Mouse (Mus musculus) adrenal gland, adult 18-20 months (tissue): ENCODE data around the gene Zfp831. TPM values are rescaled to one million over a fixed set of nuclear protein-coding genes. Genes with fewer than 3 reads are reported as not detected.

Experiments
- DNase-seq, 2 experiments: peaks; one replicate each; pipeline ENCODE4 v3.0.0; 2021 to 2022; ENCODE audit warnings: low spot score in 2 of 2
- total RNA-seq, 2 experiments: library from RNA; stranded (reverse); gene quantifications; 1 replicate in 1 of 2; 2 replicates in 1 of 2; pipeline ENCODE4 v1.2.3; 2021

The Zfp831 gene
- total RNA-seq, 2 experiments from 2014 or later, result 0.07 to 0.13 TPM

DNA sequence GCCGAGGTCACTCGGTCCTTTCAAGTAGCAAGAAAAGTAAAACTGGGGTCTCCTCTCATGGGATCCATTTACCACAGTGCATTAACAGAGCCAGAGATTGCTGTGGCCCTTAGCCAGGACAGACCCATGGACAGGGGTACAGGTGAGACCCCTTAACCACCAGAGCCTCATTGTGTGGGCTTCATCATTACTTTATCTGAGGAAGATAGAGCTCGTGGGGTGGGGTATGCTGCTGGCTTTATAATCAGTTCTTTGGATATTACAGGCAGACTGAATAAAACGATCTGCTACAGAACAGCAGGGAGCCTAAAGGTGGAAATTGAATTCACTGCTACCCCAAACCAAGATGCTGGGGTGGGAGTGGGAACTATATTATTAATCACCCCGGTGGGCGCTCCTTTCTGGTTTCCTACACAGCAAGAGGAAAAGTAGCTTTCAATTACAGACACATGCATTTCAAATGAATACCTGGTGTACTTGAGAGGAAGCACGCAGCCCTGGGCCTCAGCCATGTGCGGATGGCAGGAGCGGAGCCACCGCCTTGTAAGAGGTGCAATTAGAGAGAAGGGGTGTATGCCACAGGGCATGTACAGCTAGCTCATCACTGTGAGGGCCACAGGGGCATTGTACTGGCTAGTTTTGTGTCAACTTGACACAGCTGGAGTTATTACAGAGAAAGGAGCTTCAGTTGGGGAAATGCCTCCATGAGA lies 83.9 kb downstream of the Zfp831 start:
- DNase-seq, result no peak

DNA sequence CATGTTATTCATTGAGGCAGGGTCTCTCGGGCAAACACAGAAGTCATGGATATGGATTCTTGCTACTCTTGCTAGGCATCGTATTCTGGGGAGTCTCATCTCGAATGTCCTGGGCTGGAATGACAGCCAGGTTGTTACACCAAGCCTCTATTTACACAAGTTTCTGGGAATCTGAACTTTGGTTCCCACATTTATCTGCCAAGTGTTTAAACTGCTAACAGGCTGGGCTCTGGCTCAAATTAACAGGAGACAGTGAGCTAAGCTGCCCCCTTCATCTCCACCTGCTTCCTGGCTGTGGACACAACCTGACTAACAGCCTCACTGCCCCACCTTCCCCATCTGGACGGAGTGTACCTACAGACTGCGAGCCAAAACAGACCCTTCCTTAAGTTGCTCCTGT lies 88.6 kb downstream of the Zfp831 start:
- DNase-seq, result no peak

DNA sequence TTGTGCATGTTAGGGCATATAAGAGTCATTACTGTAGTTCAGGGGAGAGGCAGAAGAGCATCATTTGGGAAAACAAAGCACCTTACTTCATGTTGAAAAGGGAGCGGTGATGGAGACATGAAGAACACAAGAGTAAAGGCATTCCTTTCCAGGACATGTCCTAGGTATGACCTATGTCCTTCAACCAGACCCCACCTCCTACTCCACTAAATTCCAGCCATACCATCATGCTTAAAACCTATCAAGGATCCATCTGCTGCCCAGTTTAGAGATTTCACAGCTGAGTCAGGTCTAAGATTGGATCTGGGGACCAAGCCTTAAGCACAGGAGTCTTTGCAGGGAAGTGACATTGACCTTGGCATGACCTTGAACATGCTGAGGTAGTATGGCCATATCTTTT lies 91.9 kb downstream of the Zfp831 start:
- DNase-seq, result no peak

DNA sequence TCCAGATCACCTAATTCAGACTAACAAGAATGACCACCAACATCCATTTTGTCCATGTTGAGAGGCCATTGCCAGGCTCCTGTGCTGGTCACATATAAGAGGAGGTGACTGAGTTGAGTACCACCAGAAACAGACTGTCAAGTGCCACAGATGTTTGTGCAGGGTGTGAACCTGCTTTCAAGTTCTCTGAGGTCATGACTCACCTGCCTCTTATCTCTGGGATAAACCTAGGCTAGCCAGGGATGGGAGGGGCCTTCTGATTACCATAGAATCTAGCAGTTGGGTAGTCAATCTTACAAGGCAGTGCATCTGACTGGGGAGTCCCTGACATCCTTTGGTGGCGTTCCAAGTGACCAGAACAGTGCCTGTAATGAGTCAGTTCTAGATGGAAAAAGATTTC lies 103.8 kb downstream of the Zfp831 start:
- DNase-seq, result no peak

DNA sequence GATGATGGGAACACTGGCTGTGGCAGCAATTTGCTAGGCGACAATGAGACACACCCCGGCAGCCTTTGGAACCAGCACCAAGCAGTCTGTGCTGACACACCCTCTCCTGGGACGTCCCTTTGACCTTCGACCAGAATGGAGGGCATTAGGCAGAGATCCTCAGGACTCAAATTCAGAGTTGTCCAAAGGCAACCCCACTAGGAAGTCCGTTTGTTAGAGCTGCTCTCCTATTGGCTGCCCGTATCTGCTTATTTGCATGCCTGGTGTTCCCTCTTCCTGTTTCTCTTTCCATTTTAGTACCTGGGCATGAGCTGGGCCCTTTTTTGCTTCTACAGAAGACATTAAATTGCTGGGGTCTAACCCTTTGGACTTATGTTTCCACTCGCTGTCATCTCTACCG lies 105.0 kb downstream of the Zfp831 start:
- DNase-seq, result no peak

DNA sequence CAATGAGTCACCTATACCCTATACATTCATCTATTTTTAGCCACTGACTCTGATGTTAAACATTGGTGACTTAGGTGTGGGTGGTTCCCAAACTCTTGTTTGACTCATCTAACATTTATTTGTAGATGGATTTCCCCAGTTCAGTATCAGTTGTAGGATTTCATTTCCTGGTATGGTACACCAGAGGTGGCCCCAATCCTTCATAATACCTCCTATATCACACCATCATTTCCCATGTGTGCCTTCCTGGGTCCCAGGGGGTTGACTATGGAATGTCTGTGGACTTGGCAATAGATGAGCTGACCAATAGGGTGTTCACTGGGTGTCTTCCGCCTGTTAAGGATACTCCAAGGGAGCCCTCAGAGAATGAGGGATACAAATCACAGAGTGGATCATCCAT lies 109.9 kb downstream of the Zfp831 start:
- DNase-seq, result no peak

DNA sequence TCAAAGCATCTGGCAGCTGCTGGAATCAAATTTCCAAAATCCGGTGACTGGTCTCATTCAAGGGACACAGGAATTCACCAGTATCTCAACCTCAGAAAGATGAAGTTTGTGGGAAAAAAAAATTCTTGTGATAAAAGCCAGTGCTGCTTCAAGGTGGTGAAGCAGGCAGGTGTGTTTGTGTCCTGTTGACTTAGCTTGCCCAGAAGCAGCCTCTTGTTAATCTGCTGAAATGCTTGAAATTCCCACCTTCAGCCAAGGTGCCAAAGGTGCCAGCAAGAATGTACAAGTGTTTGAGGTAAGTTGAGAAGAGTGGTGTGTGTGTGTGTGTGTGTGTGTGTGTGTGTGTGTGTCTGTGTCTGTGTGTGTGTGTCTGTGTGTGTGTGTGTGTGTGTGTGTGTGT lies 110.9 kb downstream of the Zfp831 start:
- DNase-seq, result no peak

DNA sequence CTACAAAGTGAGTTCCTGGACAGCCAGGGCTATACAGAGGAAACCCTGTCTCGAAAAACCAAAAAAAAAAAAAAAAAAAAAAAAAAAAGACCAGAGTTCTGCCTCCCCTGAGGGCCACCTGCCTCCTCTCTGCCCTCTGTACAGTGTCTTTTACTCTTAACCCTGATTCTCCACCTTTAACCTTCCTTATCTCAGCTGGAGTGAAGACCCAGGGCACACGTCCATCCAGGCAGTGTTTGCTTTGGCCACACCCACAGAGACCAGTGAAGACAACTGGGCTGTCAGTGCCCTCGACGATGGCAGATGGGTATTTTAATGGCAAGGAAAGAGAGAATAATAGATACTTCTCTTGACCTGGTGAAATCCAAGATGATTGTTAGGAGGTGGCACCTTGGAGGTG lies 115.9 kb downstream of the Zfp831 start:
- DNase-seq, result no peak

Other genes with a start within 250 kb of the Zfp831 start
- gene Nelfcd, start 227.7 kb upstream of the Zfp831 start, total RNA-seq, result 10 to 100 TPM; 47.1 to 55.3 TPM
- 100 to 1,000 TPM; 193 to 196 TPM for gene Ctsz, start 204.5 kb upstream of the Zfp831 start, total RNA-seq
- gene Tubb1, start 192.8 kb upstream of the Zfp831 start, total RNA-seq, result 1 to 10 TPM in 1 of 2 experiments, under 1 TPM in 1; 0.86 to 3.1 TPM
- 100 to 1,000 TPM; 546 to 718 TPM for gene Atp5e, start 179.4 kb upstream of the Zfp831 start, total RNA-seq
- 100 to 1,000 TPM; 118 to 119 TPM for gene Prelid3b, start 170.5 kb upstream of the Zfp831 start, total RNA-seq
- 10 to 100 TPM; 18.7 to 20.6 TPM for gene Edn3, start 117.1 kb downstream of the Zfp831 start, total RNA-seq